Mouse (Mus musculus) spleen, adult 12 weeks (tissue): ENCODE data around the gene Rassf8.

Experiments
- DNase-seq: peaks from one replicate; pipeline ENCODE4 v3.0.0; 2022; ENCODE audit warnings: low spot score

Gene Rassf8

DNA sequence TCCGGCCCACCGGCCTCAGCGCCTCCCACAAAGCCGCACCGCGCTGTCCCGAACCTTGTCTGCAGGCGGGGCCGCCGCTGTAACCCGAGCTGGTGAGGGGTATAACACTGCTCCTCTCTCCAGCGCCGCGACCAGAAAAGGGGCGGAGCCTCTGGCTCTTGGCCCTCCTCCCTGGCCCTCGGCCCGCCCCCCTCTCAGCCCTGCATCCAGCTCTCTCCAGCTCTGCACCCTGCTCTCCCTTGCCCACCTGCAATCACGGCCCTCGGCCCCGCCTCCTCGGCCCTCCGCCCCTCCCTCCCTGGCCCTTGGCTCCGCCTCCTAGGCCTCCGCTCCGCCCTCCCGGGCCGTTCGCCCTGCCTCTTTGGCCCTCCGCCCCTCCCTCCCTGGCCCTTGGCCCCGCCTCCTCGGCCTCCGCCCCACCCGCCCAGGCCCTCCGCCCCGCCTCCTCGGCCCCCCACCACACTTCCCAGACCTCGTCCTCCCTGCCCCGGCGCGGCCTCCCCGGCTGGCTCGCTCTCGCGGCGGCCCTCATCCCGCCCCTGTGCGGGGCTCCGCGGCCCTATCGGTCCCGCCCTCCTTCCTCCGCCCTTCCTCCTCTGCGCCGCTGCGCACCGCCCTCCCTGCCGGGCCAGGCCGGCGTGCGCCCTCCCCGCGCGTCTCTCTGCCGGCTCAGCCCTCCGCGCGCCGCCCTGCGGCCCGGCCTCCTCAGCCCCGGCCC is at the start of gene Rassf8:
Rassf8 (plus strand) TSS at position 617 of the 718 bp plus-strand sequence.
- peak; percentile 42 for DNase-seq

DNA sequence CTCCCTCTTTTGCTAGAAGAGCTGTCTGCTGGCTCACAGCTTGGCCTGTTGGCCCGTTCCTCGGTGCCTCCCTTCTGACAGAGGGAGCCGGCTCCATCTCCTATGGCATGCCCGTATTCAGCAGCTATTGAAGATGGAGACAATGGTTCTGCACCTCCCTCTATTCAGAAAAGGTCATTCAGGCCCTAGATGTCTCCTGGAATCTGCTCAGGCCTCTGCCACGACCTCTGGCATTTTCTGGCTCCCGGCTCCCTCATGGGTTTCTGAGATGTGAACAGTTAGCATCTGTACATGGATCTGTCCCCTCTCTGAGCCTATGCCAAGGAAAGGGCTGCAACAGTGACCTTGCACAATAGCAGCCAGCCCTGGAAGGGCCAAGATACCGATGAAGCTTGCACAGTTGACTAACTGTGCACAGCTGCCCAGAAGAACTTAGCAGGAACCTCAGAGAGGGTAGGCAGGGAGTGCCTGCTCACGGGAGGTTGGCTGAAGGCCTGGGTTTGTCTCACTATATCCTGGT is 45.5 kb upstream of the Rassf8 start:
- no peak for DNase-seq

DNA sequence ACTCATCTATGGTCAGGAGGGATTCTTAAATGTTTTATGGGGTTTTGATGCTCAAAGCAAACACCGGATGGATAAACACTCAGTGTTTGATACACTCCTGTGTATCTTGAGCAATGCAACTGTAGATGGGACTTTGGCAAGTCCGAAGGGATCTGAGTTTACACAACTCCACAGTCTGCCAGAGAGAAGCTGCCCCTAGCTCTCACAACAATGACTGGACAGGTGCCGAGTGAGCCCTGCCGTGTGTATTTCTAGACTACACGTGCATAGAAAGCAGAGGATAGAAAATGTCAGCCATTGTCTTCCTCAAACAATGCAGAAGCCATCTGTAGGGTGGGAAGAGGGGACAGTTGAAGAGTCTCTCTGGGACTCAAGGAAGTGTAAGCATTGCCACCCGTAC is 42.9 kb upstream of the Rassf8 start:
- DNase-seq = no peak

DNA sequence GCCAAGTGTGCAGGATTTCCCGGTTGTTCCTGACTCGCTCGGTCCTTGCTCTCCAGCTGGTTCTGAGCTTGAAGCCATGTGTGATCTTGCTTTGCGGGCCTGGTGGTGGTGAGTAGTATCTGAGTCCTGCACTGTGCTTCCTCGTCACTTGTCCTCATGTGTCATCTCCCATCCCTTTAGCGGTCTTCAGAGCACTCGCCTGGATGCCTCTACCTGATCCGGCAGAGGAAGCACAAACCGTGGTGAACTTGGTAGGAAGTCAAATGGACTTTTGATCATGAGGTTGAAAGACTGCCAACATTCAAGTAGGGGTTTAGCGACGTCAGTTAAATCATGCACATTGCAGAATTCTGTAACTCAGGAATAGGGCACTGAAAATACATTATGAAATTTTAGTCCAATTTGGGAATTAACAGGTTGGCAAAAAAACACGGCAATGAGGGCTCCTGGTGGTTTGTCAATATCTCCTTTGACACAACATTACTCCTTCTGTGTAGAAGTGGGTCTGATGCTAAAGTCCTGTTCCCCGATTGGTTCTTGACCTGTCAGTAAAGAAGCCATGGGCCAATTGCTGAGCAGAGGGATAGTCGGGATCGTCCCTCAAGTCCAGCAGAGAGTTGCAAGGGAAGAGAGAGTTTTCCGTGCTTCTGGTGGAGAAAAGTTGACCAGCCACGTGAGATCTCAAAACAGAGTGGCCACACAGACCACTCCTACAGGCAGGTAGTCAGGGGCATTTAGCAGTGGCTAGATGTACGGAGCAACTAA is 36.4 kb upstream of the Rassf8 start:
- no peak for DNase-seq

DNA sequence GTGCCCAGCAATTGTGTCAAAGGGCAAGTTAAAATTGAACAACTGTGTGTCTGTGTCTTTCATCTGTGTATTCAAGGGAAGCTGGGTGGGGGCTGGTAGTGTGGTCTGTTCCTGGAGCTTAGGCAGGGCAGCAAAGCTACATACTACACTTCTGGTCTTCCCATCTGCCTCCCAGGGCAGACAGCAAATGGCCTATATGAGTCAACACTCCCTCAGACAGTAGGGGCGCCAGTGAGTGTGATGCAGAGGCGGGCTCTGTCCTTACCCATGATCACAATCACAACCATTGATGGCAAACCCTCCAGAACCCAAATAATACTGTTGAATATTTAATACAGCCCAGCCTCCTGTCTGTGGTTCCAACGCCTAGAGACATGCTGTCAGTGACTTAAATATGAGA is 35.8 kb upstream of the Rassf8 start:
- no peak for DNase-seq

DNA sequence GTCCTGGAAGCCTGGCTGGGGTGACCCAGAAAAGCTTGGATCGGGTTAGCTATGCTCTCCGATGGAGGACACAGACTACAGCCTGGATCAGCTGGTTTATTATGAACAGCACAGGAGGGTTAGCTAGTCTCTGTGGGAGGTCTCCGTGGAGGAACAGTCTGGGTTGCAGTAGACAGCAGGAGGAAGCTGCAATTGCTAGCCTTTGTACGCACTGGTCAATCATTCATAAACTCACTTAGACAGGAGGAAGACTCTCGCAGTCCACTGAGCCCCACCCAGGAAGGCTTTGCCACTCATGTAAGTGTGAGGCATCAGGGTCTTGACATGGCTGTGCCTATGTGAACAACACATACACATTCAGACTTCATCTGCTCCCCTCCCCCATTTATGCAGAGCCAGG is 35.2 kb upstream of the Rassf8 start:
- no peak for DNase-seq

DNA sequence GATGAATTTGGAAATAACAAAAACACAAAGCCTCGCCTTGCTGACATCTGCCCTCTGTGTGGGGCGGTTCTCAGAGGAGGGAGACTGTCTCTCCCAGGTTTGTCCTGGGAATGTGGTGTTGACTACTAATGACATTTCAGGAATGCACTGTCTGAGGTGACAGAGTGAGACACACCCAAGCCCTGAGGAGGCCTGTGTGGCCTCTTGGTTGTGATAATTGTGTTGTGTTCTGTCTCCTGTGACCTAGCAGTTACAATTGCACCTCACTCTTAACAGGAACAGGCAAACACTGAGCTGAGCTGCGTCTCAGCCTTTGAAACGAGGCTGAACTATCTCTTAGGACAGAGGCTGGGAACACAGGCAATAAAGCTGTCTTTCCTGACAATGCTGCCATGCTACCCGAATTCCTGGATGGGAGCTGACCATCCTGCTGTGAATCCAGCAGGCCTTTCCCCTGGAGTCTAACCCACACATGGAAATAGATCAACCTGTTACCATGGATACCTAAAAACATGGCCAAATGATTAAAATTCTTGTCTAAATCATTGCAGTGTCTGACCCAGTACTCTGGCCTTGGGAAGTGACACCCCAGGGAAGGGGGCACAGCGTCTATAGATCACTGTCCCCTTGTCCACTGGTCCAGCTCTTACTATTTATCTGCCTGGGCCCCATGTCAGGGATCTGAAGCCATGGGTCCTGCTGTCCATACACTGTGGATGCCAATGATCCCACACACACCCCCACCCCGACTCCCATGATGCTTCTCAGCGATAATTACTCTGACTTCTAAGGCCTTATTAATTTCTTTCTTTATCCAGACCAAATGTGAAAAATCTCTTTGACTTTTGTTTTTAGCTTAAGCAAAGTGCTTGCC is 33.1 kb upstream of the Rassf8 start:
- no peak for DNase-seq

DNA sequence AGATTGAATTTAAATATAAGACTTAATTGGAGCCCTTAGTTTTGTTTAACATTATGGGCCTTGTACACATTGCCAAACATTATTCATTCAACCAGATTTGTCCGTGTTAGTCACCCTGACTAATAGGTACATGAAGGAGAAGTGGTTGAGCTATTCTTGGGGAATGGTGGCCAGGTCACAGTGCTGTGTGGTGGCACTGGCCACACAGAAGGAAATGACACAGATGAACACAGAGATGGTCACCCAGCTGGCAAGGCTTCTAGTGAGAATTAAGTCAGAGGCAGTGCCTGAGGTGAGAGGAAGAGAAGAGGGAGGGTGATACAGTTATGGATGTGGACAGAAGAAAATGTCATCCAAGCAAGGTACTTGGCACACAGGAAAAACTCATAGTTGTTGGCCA is 32.4 kb upstream of the Rassf8 start:
- DNase-seq = no peak

DNA sequence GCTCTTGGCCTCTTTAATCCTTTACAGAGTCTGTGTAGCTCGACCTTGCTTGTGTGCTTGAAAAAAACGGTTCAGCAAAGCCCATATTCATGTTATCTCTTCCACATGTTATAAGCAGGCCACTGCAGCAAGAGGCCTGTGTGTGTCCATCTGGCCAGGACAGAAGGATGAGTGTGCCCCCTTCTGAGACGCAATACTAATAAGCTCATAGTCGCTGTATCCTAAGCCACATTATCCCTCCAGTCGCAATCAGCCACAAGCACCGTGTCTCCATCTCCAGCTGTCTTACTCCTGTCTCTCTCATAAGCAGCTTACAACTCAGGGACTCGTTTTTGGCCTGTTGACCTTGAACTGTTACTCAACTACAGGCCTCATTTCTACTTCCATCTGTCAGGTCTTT is 24.0 kb upstream of the Rassf8 start:
- DNase-seq = no peak

DNA sequence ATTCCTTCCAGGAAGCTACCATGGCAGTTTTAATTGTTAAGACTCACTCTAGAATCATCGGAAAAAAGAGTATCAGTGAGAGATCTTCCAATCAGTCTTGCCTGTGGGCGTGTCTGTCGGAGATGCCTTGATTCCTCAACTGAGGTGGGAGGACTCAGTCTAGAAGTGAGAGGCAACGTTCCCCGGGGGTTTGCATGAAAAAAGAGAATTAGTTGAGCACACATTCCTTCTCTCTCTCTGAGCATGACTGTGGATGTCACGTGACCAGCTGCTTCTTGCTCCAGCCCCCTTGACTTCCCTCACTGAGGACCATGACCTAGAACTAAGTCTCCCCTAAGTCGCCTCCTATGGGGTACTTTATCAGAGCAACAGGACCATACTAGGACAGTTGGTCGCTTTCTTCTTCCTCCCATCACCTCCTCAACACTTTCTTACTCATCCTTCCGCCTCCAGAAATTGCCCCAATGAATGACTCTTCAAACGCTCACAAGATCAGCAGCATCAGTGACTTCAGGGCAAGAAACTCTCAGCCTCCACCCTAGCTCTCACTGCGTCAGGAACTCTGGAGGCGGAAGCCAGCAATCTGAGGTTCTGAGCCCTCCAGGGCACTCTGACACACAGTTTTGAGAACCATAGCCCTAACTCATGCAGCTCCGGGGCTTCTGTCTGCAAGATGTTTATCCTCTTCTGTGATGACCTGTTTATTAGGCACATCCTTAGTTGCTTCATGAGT is 23.3 kb upstream of the Rassf8 start:
- no peak for DNase-seq

DNA sequence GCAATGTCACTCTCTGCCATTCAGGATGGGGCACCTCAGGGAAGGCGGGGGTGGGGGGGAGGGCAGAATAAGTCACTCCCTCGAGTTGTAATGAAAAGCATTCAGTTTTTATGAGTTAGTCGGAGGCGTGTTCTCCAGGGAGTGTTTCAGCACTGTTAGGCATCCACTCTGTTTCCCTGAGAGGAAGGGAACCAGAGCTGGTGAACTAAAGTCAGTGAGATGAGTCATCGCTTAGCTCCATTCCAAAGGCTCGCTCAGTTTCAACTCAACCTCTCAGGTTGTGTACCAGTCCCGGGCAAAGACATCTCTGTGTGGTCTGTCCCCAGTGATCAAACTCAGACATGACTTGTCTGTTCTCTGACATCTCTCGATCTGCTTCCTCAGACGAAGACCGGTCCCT is 20.7 kb upstream of the Rassf8 start:
- DNase-seq = no peak

DNA sequence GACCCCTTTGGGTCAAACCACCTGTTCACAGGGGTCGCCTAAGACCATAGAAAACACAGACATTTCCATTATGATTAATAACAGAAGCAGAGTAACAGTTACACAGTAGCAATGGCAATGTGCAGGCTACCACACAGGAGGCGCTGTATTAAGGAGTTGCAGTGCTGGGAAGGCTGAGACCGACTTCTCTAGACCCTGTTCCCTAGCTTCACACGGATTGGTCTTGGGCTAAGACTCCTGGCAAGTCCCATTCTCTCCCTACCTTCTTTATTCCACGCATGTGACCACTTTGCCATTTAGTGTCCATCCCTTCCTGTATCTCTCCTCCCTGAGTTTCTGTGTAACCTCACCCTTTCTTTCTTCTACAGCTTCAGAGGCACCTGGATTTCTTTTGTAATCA is 19.6 kb upstream of the Rassf8 start:
- no peak for DNase-seq

DNA sequence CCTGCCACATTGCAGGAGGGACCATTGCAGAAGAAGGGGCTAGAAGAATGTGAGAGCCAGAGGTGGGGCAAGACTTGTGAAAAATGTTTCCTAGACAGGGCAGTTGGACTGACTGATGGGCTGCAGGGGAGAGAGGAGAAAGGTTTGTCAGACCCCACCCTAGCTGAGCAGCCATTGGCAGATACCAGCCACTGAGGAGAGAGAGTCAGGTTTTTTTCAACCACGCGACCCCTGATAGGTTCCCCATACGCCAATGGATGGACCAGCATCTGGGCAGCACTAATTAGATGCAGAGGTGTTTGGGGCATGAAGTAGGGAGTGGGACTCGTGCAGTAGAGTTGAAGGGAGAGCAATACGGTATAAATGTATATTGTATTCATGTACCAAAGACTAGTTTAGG is 13.7 kb upstream of the Rassf8 start:
- no peak for DNase-seq

DNA sequence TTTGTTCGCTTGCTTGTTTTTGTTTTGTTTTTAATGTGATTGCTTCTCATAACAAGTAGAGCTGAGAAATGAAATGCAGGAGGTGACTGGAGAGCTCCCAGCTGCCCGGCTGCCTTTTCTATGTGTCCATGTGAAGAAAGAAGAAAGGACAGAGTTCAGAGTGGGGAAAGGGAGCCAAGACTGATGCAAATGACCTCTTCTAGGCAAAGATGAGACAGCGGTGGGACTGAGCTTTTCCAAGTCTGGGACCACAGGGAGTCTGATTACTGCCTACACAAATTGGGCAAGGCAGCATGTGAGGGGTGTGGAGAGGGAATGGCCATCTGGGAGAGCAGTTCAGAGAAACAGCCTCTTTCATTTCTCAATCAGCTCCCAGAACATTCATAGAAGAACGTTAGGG is 13.3 kb upstream of the Rassf8 start:
- no peak for DNase-seq

DNA sequence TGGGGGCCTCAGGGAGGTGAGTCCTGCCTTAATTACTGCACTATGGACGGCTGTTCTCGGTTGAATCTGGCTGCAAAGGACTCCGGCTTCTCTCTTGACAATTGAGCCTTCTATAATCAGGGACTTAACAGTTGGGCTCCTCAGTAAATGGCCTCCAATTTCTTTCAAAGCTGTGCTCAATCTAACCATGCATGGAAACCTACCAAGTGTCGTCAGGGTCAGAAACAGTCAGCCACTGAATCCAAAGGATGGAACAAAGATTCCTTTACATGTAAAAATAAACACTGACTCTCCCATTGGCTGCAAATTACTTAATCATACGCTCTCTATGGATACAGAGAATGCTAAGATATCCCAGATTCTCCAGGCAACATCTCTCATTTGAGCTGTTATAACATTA is 12.6 kb upstream of the Rassf8 start:
- no peak for DNase-seq

DNA sequence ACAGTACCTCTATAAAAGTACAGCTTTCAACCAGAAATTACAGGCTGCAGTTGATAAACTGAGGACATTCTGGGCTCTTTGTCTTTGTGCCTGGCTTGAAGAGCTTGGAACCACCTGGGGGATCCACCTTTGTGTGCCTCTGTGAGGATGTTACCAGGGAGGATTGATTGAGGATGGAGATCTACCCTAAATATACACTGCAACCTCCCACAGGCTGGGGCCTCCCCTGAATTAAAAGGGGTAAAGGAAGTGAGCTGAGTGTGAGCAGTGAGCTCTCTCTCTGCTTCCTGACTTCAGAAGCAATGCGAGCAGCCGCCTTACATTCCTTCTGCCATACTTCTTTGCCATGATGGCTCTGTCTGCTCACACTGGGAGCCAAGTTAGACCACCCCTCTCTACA is 10.4 kb upstream of the Rassf8 start:
- no peak for DNase-seq

DNA sequence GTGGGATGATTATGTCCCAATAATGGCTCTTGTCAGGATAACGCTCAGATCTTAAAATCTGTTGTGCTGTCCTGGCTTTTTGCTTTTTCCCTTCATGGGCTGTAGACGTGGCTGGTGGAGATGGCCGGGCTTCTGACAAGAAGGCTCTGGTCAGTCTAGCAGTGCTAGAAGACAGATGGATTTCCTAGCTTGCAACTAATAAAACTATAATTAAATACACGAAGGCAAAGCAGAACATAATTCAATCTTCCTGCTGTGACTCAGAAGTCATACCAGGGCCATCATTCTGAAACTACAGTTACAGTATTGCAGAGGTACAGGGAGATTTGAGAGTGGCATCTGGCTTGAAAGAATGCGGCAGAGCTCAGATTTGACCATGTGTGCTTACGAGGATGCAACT is 7.3 kb upstream of the Rassf8 start:
- DNase-seq = no peak

DNA sequence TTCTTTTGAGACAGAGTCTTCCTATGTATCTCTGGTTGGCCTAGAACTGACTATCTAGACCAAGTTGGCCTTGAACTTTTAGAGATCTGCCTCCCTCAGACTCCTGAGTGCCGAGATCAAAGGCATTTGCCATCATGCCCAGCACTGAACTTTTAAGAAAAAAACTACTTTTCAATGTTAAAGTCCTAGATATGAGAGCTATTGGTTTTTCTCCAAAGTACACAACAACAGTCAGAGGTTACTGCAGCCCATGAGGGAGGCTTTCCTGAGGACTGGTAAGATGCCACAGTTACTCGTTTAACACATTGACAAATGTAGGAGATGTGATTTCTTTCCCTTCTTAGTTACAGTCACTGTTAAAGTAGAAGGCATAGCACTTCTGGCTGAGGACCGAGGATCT is 6.5 kb upstream of the Rassf8 start:
- DNase-seq = no peak

DNA sequence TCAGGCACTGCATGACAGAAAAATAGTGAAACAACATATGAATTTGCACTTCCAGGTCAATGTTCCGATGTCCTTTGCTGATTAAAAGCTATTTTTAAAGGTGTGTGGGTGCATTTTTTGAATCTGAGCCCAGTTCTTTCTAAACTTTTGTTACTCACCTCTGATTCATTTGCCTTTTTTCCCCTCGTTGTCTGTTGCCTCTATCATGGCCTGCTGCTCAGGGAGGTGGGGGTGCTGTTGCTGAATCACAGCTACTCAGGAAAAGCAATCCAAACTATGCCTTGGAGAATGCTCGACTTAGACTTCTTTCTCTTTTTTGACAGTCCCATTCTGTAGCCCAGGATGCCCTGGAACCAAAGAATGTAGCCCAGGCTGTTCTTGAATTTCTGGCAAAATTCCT is 1.3 kb upstream of the Rassf8 start:
- no peak for DNase-seq

DNA sequence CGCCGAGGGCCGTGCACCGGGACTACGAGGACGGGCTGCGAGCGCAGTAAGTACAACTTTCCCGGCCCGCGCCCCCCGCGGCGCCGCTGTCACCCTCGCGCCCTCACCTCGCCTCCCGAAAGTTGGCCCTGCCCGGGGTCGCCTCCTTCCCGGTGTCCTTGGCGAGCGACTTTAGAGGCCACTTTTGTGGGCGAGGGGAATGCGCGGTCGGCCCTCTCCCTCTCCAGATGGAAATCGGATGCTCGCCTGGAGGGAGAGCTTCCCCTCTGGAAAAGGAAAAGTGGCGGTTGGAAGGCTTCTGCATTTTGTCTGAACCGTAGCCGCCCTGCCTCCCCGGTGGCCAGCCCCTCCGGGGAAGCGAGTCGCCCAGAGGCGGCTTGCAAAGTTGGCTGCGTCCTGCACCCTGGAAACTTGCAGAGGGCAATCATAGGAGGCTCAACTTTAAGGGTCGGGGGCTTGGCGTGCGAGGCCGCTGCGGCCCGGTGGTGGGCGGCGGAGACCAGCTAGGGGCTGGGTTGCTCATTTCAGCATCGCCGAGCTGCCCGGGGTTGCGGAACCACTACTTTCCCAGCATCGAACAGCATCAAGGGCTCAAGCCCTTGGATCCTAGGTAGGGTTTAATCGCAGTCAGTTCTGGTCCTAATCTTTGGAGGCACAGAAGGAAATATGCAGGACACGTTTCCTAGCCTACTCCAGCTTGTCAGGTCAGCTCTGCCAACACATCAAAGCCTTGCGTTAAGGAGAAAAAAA is 548 bp downstream of the Rassf8 start:
- DNase-seq = no peak
